Mouse (Mus musculus) fibroblast of lung, adult 2 months (primary cell): ENCODE measurements at regions not wholly inside any gene's neighbourhood (a gene's known extent, or its start where the extent isn't known, plus 50 kb on each side); places are given as distances from the start of the nearest gene placed in this dataset.

Source experiments
- DNase-seq: peaks from one replicate; pipeline ENCODE4 v3.0.0-alpha.2; 2011; ENCODE audit warnings: low read depth

GRCm38 (mm10) chr13:102589680-102590435 lies 103.5 kb upstream of the Cd180 start:
- no peak for DNase-seq

GRCm38 (mm10) chr13:102591803-102592537 lies 101.4 kb upstream of the Cd180 start:
- no peak for DNase-seq

DNA sequence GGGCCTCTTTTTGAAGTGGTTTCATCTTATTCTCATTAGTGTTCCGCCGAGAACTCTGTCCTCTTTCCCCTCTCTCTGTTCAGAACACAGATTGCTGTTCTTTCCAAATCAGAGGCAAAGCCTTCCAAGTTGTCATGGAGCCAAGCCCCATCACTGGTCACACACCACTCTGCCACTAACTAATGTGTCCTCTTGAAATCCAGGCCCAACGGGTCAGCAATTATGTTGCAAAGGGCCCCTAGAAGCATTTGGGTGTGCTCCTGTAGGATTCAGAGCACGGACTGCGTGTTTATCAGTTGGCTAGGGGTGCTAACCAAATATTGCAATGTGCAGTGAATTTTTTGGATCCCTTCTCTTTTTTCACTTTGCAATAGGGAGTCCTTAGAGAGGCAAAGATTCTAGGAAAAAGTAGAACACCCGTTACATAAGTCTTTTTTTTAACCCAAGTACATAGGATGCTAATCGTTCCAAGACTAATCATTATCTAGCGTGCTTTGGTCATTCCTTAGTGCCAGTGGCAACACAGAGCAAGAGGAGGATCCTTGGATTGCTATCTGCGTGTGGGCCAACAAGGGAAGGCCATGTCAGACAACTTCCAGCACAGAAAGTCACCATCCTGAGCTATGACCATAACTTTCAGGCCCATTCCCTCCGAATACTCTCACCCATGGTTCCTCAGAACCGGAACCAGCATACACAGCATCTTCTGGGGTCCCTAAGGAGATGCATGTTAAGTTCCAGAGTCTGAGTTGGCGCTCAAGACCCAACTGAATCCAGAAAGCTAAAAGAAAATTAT lies 99.8 kb upstream of the Cd180 start:
- DNase-seq = no peak

- no peak for DNase-seq
These were observed 99.2 kb upstream of the Cd180 start for GRCm38 (mm10) chr13:102594201-102594600.

GRCm38 (mm10) chr13:102595602-102596001 lies 97.8 kb upstream of the Cd180 start:
- DNase-seq = no peak

DNA sequence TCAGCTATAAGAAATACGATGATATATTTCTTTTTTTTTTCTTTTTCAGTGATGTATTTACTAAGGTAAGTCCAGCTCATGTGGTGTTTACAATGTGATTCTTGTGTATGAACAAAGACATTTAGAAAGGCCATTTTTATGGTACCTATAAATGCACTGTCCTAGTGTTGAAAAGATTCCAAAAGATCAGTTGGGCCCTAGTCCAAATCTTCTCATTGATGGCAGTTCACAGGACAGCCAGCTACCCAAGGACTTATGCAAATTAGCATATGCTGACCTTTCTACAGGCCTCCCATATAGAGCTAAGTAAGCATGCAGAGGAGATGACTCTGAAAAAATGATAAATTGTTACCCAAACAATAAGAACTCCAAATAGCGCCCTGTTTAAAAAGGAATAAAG lies 97.3 kb upstream of the Cd180 start:
- no peak for DNase-seq

GRCm38 (mm10) chr13:102598181-102598580 lies 95.2 kb upstream of the Cd180 start:
- no peak for DNase-seq

GRCm38 (mm10) chr13:102599602-102600001 lies 93.8 kb upstream of the Cd180 start:
- peak; percentile 18 for DNase-seq

- peak; percentile 20 for DNase-seq
These were observed 93.3 kb upstream of the Cd180 start for GRCm38 (mm10) chr13:102600026-102600425.

DNA sequence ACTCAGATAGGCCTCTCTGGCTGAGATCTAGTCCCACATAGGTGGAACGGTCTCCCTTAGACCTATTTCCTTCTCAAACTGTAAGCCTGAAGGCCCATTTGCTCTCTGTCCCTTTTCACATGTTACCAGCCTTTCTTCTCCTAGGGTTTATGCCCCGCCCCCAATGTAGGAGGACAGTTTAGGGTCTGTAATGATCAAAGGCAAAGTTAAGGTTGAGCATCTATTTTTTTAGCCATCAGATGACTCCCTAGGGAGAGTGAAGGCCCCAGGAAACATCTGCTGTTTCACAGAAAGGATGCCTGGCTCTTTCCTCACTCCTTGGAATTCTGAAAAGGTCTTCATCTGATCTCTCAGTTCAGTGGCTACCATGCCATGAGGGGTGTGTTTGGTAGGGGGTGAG lies 68.9 kb upstream of the Cd180 start:
- DNase-seq = no peak

GRCm38 (mm10) chr13:102625171-102625835 lies 68.1 kb upstream of the Cd180 start:
- peak; percentile 61 for DNase-seq

DNA sequence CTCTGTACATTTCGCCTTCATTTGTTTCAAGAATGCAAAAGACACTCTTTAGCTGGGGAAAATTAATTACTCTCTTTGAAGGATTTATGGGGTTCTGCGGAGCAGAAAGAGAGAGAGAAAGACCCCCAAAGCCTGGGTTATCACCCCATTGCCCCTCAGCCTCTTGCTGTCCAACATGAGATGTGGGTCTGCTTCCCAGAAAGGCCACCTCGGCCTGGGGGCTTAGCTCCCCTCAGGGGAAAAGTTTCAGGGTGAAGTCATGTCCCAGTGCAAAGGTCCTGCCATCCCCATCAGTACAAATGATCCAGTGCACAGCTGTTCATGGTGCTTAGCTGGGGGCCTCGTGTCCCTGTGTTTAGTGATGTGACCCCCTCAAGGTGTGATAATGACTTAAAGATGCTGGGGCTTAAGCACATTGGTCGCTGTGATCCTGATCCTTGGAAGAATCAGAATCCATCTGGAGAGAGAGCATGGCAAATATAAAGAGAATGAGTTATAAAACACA lies 67.5 kb upstream of the Cd180 start:
- DNase-seq = no peak

DNA sequence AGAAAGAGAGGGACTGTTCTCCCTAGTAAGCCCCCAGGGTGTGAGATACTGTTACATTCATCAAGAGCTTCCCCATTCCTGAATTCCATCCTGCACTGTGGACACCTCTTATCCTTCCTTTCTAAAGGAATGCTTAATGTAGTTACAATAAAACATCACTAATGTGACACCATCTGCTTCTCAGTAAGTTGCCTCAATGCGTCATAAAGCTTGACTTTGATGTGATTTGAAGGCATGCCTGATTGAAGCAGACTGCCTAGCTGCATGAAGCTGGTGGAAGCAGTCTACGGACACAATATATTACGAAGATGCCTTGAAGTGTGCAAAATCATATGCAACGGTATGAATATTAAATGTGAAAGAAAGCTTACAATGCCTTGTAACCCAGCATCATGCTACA lies 65.6 kb upstream of the Cd180 start:
- no peak for DNase-seq

- no peak for DNase-seq
These were observed 64.2 kb upstream of the Cd180 start for GRCm38 (mm10) chr13:102629176-102629575.

DNA sequence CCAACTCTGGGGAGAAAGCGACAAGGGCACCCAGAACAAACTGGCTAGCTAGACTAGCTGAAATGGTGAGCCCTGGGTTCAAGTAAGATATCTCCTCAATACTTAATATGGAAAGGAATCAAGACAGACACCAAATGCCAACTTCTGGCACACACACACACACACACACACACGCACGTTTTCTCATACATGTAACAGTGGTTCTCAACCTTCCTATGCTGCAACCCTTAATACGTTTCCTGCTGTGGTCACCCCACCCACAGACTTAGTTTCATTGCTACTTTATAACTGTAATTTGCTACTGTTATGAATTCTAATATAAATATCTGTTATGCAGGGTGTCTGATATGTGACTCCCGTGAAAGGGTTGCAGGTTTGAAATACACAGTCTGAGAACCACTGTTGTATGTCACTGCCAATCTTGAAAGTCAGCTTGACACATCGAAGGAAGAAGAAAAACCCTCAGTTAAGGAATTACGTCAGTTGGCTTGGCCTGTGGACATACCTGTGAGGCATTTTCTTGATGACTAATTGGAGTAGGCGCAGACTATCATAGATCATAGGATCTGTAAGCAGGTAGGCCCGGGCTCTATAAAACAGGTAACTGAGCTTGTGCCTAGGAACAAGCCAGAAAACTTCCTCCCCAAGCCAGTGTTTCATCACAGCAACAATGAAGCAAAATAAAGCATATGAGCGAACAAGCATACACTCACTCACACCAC lies 59.0 kb upstream of the Cd180 start:
- DNase-seq = no peak

GRCm38 (mm10) chr13:102636032-102636431 lies 57.3 kb upstream of the Cd180 start:
- DNase-seq = no peak

- DNase-seq = no peak
These were observed 56.3 kb upstream of the Cd180 start for GRCm38 (mm10) chr13:102637059-102637458.

DNA sequence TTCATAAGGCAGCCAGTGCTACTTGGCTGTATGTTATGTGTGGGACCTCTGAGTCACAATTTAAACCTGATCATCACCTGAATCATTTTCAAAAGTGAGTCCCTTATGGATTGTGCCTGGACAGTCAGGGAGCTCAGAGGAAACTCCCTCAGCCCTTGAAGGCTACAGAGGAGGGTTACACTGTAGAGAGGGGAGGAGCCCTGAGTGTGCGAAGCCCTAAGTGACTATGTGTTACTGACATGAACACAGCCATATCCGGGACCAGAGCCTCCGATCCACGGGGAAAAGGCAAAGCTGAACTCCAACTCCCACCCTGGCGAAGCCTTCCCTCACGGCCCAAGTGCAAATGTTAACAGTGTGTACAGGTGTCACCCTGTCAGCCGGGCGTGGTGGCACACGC lies 53.7 kb upstream of the Cd180 start:
- no peak for DNase-seq

GRCm38 (mm10) chr13:102640171-102640570 lies 53.2 kb upstream of the Cd180 start:
- DNase-seq = no peak
